Comparison of ENCODE assay signal across 22 mouse cellular contexts in the genomic region with DNA sequence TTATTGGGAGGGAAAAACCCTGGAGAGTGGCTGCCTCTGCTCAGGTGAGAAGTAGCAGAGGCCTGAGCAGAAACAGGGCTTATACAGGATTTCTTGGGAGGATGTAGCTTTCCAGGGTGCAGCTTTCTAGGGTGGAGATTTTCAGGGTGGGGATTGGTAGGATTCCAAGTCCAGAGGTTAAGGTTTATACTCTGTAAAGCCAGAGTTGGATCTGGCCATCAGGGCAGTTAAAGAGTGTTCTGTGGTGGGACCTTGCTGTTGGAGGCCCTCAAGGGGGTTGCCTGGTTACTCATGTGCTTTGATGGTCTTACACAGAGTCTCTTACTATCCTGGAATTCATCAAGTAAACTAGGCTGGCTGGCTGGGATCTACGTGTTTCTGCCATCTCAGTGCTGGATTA. TPM values are rescaled to one million over a fixed set of nuclear protein-coding genes. Genes with fewer than 3 reads are reported as not detected.
A peak's percentile ranks its signal among the peaks of the same experiment; 100 is the strongest.
DNase-seq lines count a peak whose midpoint lies in the region; ATAC-seq and TF ChIP-seq lines count a peak whose summit lies in the region.
"Had no signal": no experiment of that assay in that cellular context is flagged by ENCODE, and none has a peak within 500 bp of the region (broad histone marks: within the 10 kb centered on the region; RNA-seq: fewer than 3 reads in every experiment).

No protein-coding gene starts in this region.

- no peaks in the 10 kb centered on the region for H3K27me3 ChIP-seq in thymus, adult 2 months (ENCODE audit: control insufficient read depth, insufficient read depth, low read length)
- no peaks in the 10 kb centered on the region for H3K27me3 ChIP-seq in intestine, embryonic 16.5 days (replicated peaks; ENCODE audit: control insufficient read depth, insufficient read depth, low read length)
- H3K27me3 ChIP-seq: forebrain, embryonic 15.5 days; heart, embryonic 13.5 days had no signal

- H3K36me3 ChIP-seq in thymus, adult 2 months (ENCODE audit: control insufficient read depth, insufficient read depth, low read length) = no peaks in the 10 kb centered on the region
- H3K36me3 ChIP-seq in intestine, embryonic 16.5 days (ENCODE audit: control insufficient read depth, insufficient read depth, low read length) = no peaks in the 10 kb centered on the region
- H3K36me3 ChIP-seq: forebrain, embryonic 10.5 days; forebrain, embryonic 15.5 days; heart, embryonic 10.5 days; heart, embryonic 13.5 days had no signal

- no peak for TF ChIP-seq POLR2A in thymus, adult 2 months (IDR thresholded peaks at IDR 0.05; ENCODE audit: control insufficient read depth, extremely low read depth, insufficient read depth, low read length, poor library complexity)

- TF ChIP-seq CTCF in thymus, adult 2 months (IDR thresholded peaks at IDR 0.05; ENCODE audit: borderline replicate concordance, control insufficient read depth, extremely low read depth, insufficient read depth, low read length, poor library complexity) = no peak

- 91% methylated on average over 1 of the region's 1 CpGs for WGBS in thymus, adult 2 months
- WGBS in intestine, embryonic 16.5 days = 44% methylated on average over 1 of the region's 1 CpGs

- H3K4me1 ChIP-seq in thymus, adult 2 months (replicated peaks; ENCODE audit: control insufficient read depth, insufficient read depth, low read length) = peaks cover 6% of the 10 kb centered on the region
- no peaks in the 10 kb centered on the region for H3K4me1 ChIP-seq in intestine, embryonic 16.5 days (ENCODE audit: control insufficient read depth, insufficient read depth, low read length)
- H3K4me1 ChIP-seq: forebrain, embryonic 15.5 days; heart, embryonic 10.5 days; heart, embryonic 13.5 days had no signal

- H3K4me3 ChIP-seq in thymus, adult 2 months (ENCODE audit: control insufficient read depth, insufficient read depth, low read length) = no peak overlapping the region
- no peak overlapping the region for H3K4me3 ChIP-seq in intestine, embryonic 16.5 days (ENCODE audit: low read length)
- H3K4me3 ChIP-seq: forebrain, embryonic 10.5 days; forebrain, embryonic 15.5 days; heart, adult 2 months; heart, embryonic 10.5 days; heart, embryonic 13.5 days had no signal

- H3K9me3 ChIP-seq in intestine, embryonic 16.5 days (ENCODE audit: control insufficient read depth, low read length) = no peaks in the 10 kb centered on the region
- H3K9me3 ChIP-seq: forebrain, embryonic 10.5 days; forebrain, embryonic 15.5 days; heart, embryonic 10.5 days; heart, embryonic 13.5 days had no signal

- H3K4me2 ChIP-seq in intestine, embryonic 16.5 days (ENCODE audit: low read depth, low read length) = no peak overlapping the region
- H3K4me2 ChIP-seq: forebrain, embryonic 15.5 days; heart, embryonic 13.5 days; hindbrain, embryonic 14.5 days had no signal

- H3K9ac ChIP-seq in intestine, embryonic 16.5 days (ENCODE audit: low read depth, low read length) = no peak overlapping the region
- H3K9ac ChIP-seq: forebrain, embryonic 15.5 days; heart, embryonic 13.5 days; hindbrain, embryonic 14.5 days had no signal

- H3K27ac ChIP-seq in thymus, adult 2 months (ENCODE audit: control insufficient read depth, insufficient read depth, low read length) = peak overlapping the region; percentile 50
- no peak overlapping the region for H3K27ac ChIP-seq in intestine, embryonic 16.5 days (ENCODE audit: low read length)
- H3K27ac ChIP-seq: forebrain, embryonic 10.5 days; forebrain, embryonic 15.5 days; heart, adult 2 months; heart, embryonic 10.5 days; heart, embryonic 13.5 days; hindbrain, embryonic 14.5 days; hindbrain, postnatal 0 days had no signal

- peak; percentile 66 for ATAC-seq in intestine, embryonic 16.5 days
- ATAC-seq: forebrain, embryonic 15.5 days; hindbrain, postnatal 0 days had no signal

- no peak for DNase-seq in thymus, adult 2 months
- no peak for DNase-seq in thymus, postnatal 10 days (ENCODE audit: low spot score in 2 of 2)
- DNase-seq in A20 (ENCODE audit: low read depth, low spot score) = peak; percentile 28
- peak; percentile 14 for DNase-seq in thymus, postnatal 4 days
- DNase-seq in left cerebral cortex, postnatal 36 days (ENCODE audit: low spot score in 2 of 2) = no peak
- no peak for DNase-seq in adrenal gland, adult 18-20 months (ENCODE audit: low spot score in 2 of 2)
- DNase-seq: adrenal gland, postnatal 10 days; adrenal gland, postnatal 36 days; cerebellum, adult 18-20 months; cerebellum, adult 9-10 months; cerebellum, postnatal 14 days; gastrocnemius, postnatal 25 days; heart, adult 2 months; heart, postnatal 14 days; heart, postnatal 4 days had no signal

- intact Hi-C loops in left cerebral cortex, postnatal 36 days (cut with DNase I) = no loop called here

RNA-seq across cellular contexts. Expression of gene Ercc6l2, which starts 7.8 kb away (rescaled TPM):
- 6.2 and 8.1 TPM in 2 replicates for polyA plus RNA-seq in thymus, adult 2 months (2012; rRNA removed)
- 16.0 and 18.4 TPM in 2 replicates for polyA plus RNA-seq in intestine, embryonic 16.5 days (2015; fragmentation: Nextera tagmentation; extraction: Ambion mirVana)
- 10 to 100 TPM; 12.9 to 16.3 TPM for total RNA-seq in left cerebral cortex, postnatal 36 days (2021)
- 10 to 100 TPM; 18.7 to 22.9 TPM for total RNA-seq in adrenal gland, adult 18-20 months (2021)

Comparison
In these comparisons a context has a peak if more than half of its experiments do, and no peak if none do; other contexts are left out.
1. DNase-seq: peak in A20 (single experiment) and thymus, postnatal 4 days (single experiment); none in thymus, adult 2 months (single experiment), thymus, postnatal 10 days (0 of 2), left cerebral cortex, postnatal 36 days (0 of 2) and adrenal gland, adult 18-20 months (0 of 2).